Mouse (Mus musculus) heart, embryonic 15.5 days (tissue): Measurements from ENCODE around the gene Ahcy. TPM values are rescaled to one million over a fixed set of nuclear protein-coding genes. Genes with fewer than 3 reads are reported as not detected.
"Not testable (repeated sequence)": the region's sequence is repeated elsewhere in the genome, so short reads cannot be mapped to it uniquely, and the experiment has no call there.

Experiments used
- ATAC-seq: fragments of 200-750 bp; cut with Nextera tagmentation; replicated peaks from 2 replicates; pipeline ENCODE4 v1.8.0; 2017; ENCODE audit warnings: low read depth, moderate TSS enrichment; ENCODE audit not compliant: insufficient number of reproducible peaks, insufficient read depth, low FRiP score
- H3K27ac ChIP-seq: fragments of 300-500 bp; sonication (generic); 2 replicates; pipeline ENCODE4 v1.5.1; 2015; ENCODE audit warnings: mild to moderate bottlenecking, inconsistent platforms
- H3K27me3 ChIP-seq: fragments of 300-500 bp; sonication (generic); 2 replicates; pipeline ENCODE4 v1.6.1; 2015; ENCODE audit warnings: inconsistent platforms
- H3K36me3 ChIP-seq: fragments of 300-500 bp; sonication (generic); 2 replicates; pipeline ENCODE4 v1.6.1; 2015; ENCODE audit warnings: mild to moderate bottlenecking, inconsistent platforms
- H3K4me1 ChIP-seq: fragments of 300-500 bp; sonication (generic); replicated peaks from 2 replicates; pipeline ENCODE4 v1.6.1; 2015; ENCODE audit warnings: inconsistent platforms
- H3K4me2 ChIP-seq: fragments of 300-500 bp; sonication (generic); 2 replicates; pipeline ENCODE4 v1.6.1; 2015; ENCODE audit warnings: inconsistent platforms, mild to moderate bottlenecking, moderate library complexity
- H3K4me3 ChIP-seq: fragments of 300-500 bp; sonication (generic); 2 replicates; pipeline ENCODE4 v1.5.1; 2015; ENCODE audit warnings: mild to moderate bottlenecking, inconsistent platforms
- H3K9ac ChIP-seq: fragments of 300-500 bp; sonication (generic); 2 replicates; pipeline ENCODE4 v1.6.1; 2015; ENCODE audit warnings: mild to moderate bottlenecking, inconsistent platforms
- H3K9me3 ChIP-seq: fragments of 300-500 bp; sonication (generic); replicated peaks from 2 replicates; pipeline ENCODE4 v1.6.1; 2016; ENCODE audit warnings: inconsistent platforms
- WGBS: fragments of 180-500 bp; shearing (Covaris S2); methylation state at CpG from one replicate; pipeline ENCODE4 v1.1.7; 2015; ENCODE audit warnings: mixed read lengths; 5-methylcytosine and 5-hydroxymethylcytosine counted together
- polyA plus RNA-seq: library from polyadenylated mRNA; unstranded; fragments of >200 nt; fragmentation: Nextera tagmentation; extraction: Ambion mirVana; gene quantifications from 2 replicates; pipeline ENCODE4 v1.2.1, GENCODE M21; 2015

Gene Ahcy
- polyA plus RNA-seq, 1 experiment from 2014 or later, result 36.9 TPM

GRCm38 (mm10) chr2:155072353-155073145 is 1.7 kb downstream of the Ahcy start:
- no peak overlapping the region for H3K27ac ChIP-seq
- peak overlapping the region; percentile 74; the same call in 1 of the 2 replicates for H3K4me2 ChIP-seq
- no peak for ATAC-seq
- WGBS, result 79% methylated on average over 8 of the region's 8 CpGs
- H3K9ac ChIP-seq, result no peak overlapping the region
- H3K9me3 ChIP-seq, result no peaks in the 10 kb centered on the region
- peaks cover 8% of the 10 kb centered on the region; the same call in 1 of the 2 replicates for H3K36me3 ChIP-seq
- H3K4me1 ChIP-seq, result peaks cover 25% of the 10 kb centered on the region
- no peaks in the 10 kb centered on the region for H3K27me3 ChIP-seq
- no peak overlapping the region for H3K4me3 ChIP-seq

- no peak for ATAC-seq
- no peak overlapping the region for H3K4me2 ChIP-seq
- H3K36me3 ChIP-seq, result peaks cover 13% of the 10 kb centered on the region; the same call in 1 of the 2 replicates
- H3K27me3 ChIP-seq, result no peaks in the 10 kb centered on the region
- WGBS, result 61% methylated on average over 9 of the region's 9 CpGs
- H3K27ac ChIP-seq, result no peak overlapping the region
- no peak overlapping the region for H3K9ac ChIP-seq
- H3K4me3 ChIP-seq, result no peak overlapping the region
- no peaks in the 10 kb centered on the region for H3K9me3 ChIP-seq
- H3K4me1 ChIP-seq, result peaks cover 25% of the 10 kb centered on the region
Measured at GRCm38 (mm10) chr2:155071027-155071426, 3.3 kb downstream of the Ahcy start.

GRCm38 (mm10) chr2:155057361-155057760 is 16.9 kb downstream of the Ahcy start:
- ATAC-seq, result no peak
- H3K4me2 ChIP-seq, result no peak overlapping the region
- H3K27ac ChIP-seq, result no peak overlapping the region
- H3K36me3 ChIP-seq, result peaks cover 13% of the 10 kb centered on the region
- H3K27me3 ChIP-seq, result no peaks in the 10 kb centered on the region
- no peaks in the 10 kb centered on the region for H3K4me1 ChIP-seq
- H3K4me3 ChIP-seq, result no peak overlapping the region
- WGBS, result 62% methylated on average over 1 of the region's 1 CpGs
- no peak overlapping the region for H3K9ac ChIP-seq
- no peaks in the 10 kb centered on the region for H3K9me3 ChIP-seq

- Histone ChIP-seq H3K27ac (no peak overlapping the region), H3K9ac (no peak overlapping the region), H3K36me3 (peaks cover 12% of the 10 kb centered on the region), H3K27me3 (no peaks in the 10 kb centered on the region), H3K4me3 (no peak overlapping the region), H3K9me3 (no peaks in the 10 kb centered on the region), H3K4me1 (peaks cover 10% of the 10 kb centered on the region), H3K4me2 (no peak overlapping the region)
- WGBS, result 65% methylated on average over 5 of the region's 5 CpGs
- no peak for ATAC-seq
Measured at GRCm38 (mm10) chr2:155056076-155056578, 18.2 kb downstream of the Ahcy start.

GRCm38 (mm10) chr2:155054672-155055071 is 19.6 kb downstream of the Ahcy start:
- Histone ChIP-seq H3K36me3 (peaks cover 5% of the 10 kb centered on the region), H3K4me3 (no peak overlapping the region), H3K27ac (no peak overlapping the region), H3K9ac (no peak overlapping the region), H3K4me1 (peaks cover 17% of the 10 kb centered on the region), H3K4me2 (no peak overlapping the region), H3K27me3 (no peaks in the 10 kb centered on the region), H3K9me3 (no peaks in the 10 kb centered on the region)
- WGBS, result 80% methylated on average over 3 of the region's 3 CpGs
- no peak for ATAC-seq

- not testable (repeated sequence) for ATAC-seq
Measured at GRCm38 (mm10) chr2:155053512-155053911, 20.8 kb downstream of the Ahcy start.

GRCm38 (mm10) chr2:155052681-155053080 is 21.6 kb downstream of the Ahcy start:
- Histone ChIP-seq H3K27me3 (no peaks in the 10 kb centered on the region), H3K4me3 (no peak overlapping the region), H3K9me3 (no peaks in the 10 kb centered on the region), H3K9ac (no peak overlapping the region), H3K4me2 (no peak overlapping the region), H3K27ac (no peak overlapping the region), H3K36me3 (no peaks in the 10 kb centered on the region), H3K4me1 (peaks cover 17% of the 10 kb centered on the region)
- ATAC-seq, result no peak
- WGBS, result 60% methylated on average over 2 of the region's 2 CpGs

More at GRCm38 (mm10) chr2:155053512-155053911, 20.8 kb downstream of the Ahcy start:
- not testable (repeated sequence) for H3K27ac ChIP-seq, H3K4me3 ChIP-seq, H3K9ac ChIP-seq, H3K27me3 ChIP-seq, H3K36me3 ChIP-seq, H3K9me3 ChIP-seq, H3K4me2 ChIP-seq
- WGBS, result 87% methylated on average over 8 of the region's 8 CpGs
- H3K4me1 ChIP-seq, result peaks cover 17% of the 10 kb centered on the region

- Histone ChIP-seq H3K4me3 (peak overlapping the region; percentile 61), H3K4me2 (peak overlapping the region; percentile 91), H3K9ac (peak overlapping the region; percentile 55), H3K9me3 (no peaks in the 10 kb centered on the region), H3K27ac (peak overlapping the region; percentile 70), H3K27me3 (no peaks in the 10 kb centered on the region), H3K4me1 (peaks cover 17% of the 10 kb centered on the region), H3K36me3 (no peaks in the 10 kb centered on the region)
- WGBS, result 15% methylated on average over 9 of the region's 9 CpGs
- ATAC-seq, result no peak
Measured at GRCm38 (mm10) chr2:155051622-155052351, 22.5 kb downstream of the Ahcy start.

GRCm38 (mm10) chr2:155050504-155051236 is 23.6 kb downstream of the Ahcy start:
- Histone ChIP-seq H3K9ac (peak overlapping the region; percentile 66), H3K4me1 (peaks cover 17% of the 10 kb centered on the region), H3K9me3 (no peaks in the 10 kb centered on the region), H3K36me3 (no peaks in the 10 kb centered on the region), H3K27me3 (no peaks in the 10 kb centered on the region), H3K4me3 (peak overlapping the region; percentile 61), H3K4me2 (peak overlapping the region; percentile 91), H3K27ac (peak overlapping the region; percentile 70)
- peak; percentile 93 for ATAC-seq
- WGBS, result 1% methylated on average over 45 of the region's 45 CpGs

- peaks cover 17% of the 10 kb centered on the region for H3K4me1 ChIP-seq
- ATAC-seq, result 0 out of 2 replicates have a peak, but pooled peaks have one; percentile 15
Measured at GRCm38 (mm10) chr2:155050108-155050503, 24.2 kb downstream of the Ahcy start.

More at GRCm38 (mm10) chr2:155050108-155050503, 24.2 kb downstream of the Ahcy start:
- H3K9me3 ChIP-seq, result no peaks in the 10 kb centered on the region
- H3K36me3 ChIP-seq, result no peaks in the 10 kb centered on the region
- H3K4me3 ChIP-seq, result peak overlapping the region; percentile 61
- H3K27ac ChIP-seq, result peak overlapping the region; percentile 70
- H3K27me3 ChIP-seq, result no peaks in the 10 kb centered on the region
- H3K9ac ChIP-seq, result peak overlapping the region; percentile 66
- peak overlapping the region; percentile 91 for H3K4me2 ChIP-seq
- WGBS, result 32% methylated on average over 5 of the region's 5 CpGs
